Mouse (Mus musculus): ENCODE measurements around the gene Spink4. TPM values are rescaled to one million over a fixed set of nuclear protein-coding genes. Genes with fewer than 3 reads are reported as not detected.

Spink4 gene
- total RNA-seq, 1 experiment: not detected

DNA sequence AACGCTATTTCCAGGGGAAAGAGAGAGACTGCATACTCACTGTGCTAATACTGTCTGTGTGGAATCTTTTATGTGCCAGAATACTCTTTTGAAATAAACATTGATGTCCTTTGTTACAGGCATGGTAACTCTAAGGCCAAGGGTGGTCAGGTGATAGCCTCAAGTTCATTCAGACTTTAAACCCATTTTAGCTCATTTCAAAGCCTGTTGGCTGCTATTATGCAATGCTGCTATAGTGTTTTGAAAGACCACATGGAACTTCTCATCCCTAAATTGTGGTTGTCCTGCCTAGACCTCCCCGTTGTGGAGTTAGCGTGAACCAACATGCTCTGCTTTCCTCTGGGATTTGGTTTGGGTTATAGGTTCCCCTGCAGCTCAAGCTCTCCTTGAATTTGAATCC is 55.8 kb downstream of the Spink4 start:
- TF ChIP-seq ZC3H11A (IDR thresholded peaks at IDR 0.05; ENCODE audit: borderline replicate concordance, low read depth, low read length) (no peak), CHD2 (IDR thresholded peaks at IDR 0.05; ENCODE audit: low read depth, low read length) (no peak), MAFK (IDR thresholded peaks at IDR 0.05; ENCODE audit: insufficient read depth, low read depth, low read length) (no peak), ZNF384 (IDR thresholded peaks at IDR 0.05; ENCODE audit: low read depth, low read length) (no peak), HCFC1 (IDR thresholded peaks at IDR 0.05; ENCODE audit: borderline replicate concordance, insufficient read depth, low read length) (no peak)
- peaks cover 26% of the 10 kb centered on the region for H3K36me3 ChIP-seq (ENCODE audit: control insufficient read depth, insufficient read depth, low read length, poor library complexity, severe bottlenecking)

GRCm38 (mm10) chr4:40976651-40977050 is 56.8 kb downstream of the Spink4 start:
- H3K4me1 ChIP-seq (ENCODE audit: control insufficient read depth in 2 of 2, insufficient read depth in 2 of 2, low read length in 2 of 2, poor library complexity in 1 of 2): peaks cover 2 to 6% of the 10 kb centered on the region in 2 experiments; a peak in 3 of 4 replicates
- H3K9ac ChIP-seq (ENCODE audit: insufficient read depth, low read depth, low read length, poor library complexity, severe bottlenecking): no peak overlapping the region
- no peaks in the 10 kb centered on the region for H3K9me3 ChIP-seq (ENCODE audit: control insufficient read depth, insufficient read depth, low read depth, low read length)
- H3K4me3 ChIP-seq (ENCODE audit: insufficient read depth in 1 of 2, low read depth in 1 of 2, low read length in 2 of 2, poor library complexity in 1 of 2, severe bottlenecking in 1 of 2): no peak overlapping the region
- DNase-seq (ENCODE audit: low read depth, low spot score): no peak
- H3K27ac ChIP-seq (ENCODE audit: insufficient read depth, low read depth, low read length, poor library complexity, severe bottlenecking): no peak overlapping the region
- H3K36me3 ChIP-seq (ENCODE audit: control insufficient read depth, insufficient read depth, low read length, poor library complexity, severe bottlenecking): peaks cover 28% of the 10 kb centered on the region
- TF ChIP-seq ZNF384 (IDR thresholded peaks at IDR 0.05; ENCODE audit: low read depth, low read length) (no peak), CHD2 (IDR thresholded peaks at IDR 0.05; ENCODE audit: low read depth, low read length) (no peak), ZC3H11A (IDR thresholded peaks at IDR 0.05; ENCODE audit: borderline replicate concordance, low read depth, low read length) (no peak), HCFC1 (IDR thresholded peaks at IDR 0.05; ENCODE audit: borderline replicate concordance, insufficient read depth, low read length) (no peak), MAFK (IDR thresholded peaks at IDR 0.05; ENCODE audit: insufficient read depth, low read depth, low read length) (no peak)
- in situ Hi-C loops (cut with MboI; ENCODE audit: low sequenced_read_pairs in 2 of 2, unreplicated experiment in 2 of 2): no loop called here

More for the DNA sequence above, 55.8 kb downstream of the Spink4 start:
- no peak overlapping the region for H3K27ac ChIP-seq (ENCODE audit: insufficient read depth, low read depth, low read length, poor library complexity, severe bottlenecking)
- no peak overlapping the region for H3K9ac ChIP-seq (ENCODE audit: insufficient read depth, low read depth, low read length, poor library complexity, severe bottlenecking)
- in situ Hi-C loops (cut with MboI; ENCODE audit: low sequenced_read_pairs in 2 of 2, unreplicated experiment in 2 of 2): no loop called here
- no peaks in the 10 kb centered on the region for H3K9me3 ChIP-seq (ENCODE audit: control insufficient read depth, insufficient read depth, low read depth, low read length)
- no peak for DNase-seq (ENCODE audit: low read depth, low spot score)
- no peak overlapping the region for H3K4me3 ChIP-seq (ENCODE audit: insufficient read depth in 1 of 2, low read depth in 1 of 2, low read length in 2 of 2, poor library complexity in 1 of 2, severe bottlenecking in 1 of 2)
- H3K4me1 ChIP-seq (ENCODE audit: control insufficient read depth in 2 of 2, insufficient read depth in 2 of 2, low read length in 2 of 2, poor library complexity in 1 of 2): peaks cover 0 to 4% of the 10 kb centered on the region in 2 experiments; a peak in 2 of 4 replicates

- TF ChIP-seq CHD2 (IDR thresholded peaks at IDR 0.05; ENCODE audit: low read depth, low read length): no peak
- no peak for TF ChIP-seq MAFK (IDR thresholded peaks at IDR 0.05; ENCODE audit: insufficient read depth, low read depth, low read length)
- TF ChIP-seq HCFC1 (IDR thresholded peaks at IDR 0.05; ENCODE audit: borderline replicate concordance, insufficient read depth, low read length): no peak
- TF ChIP-seq ZC3H11A (IDR thresholded peaks at IDR 0.05; ENCODE audit: borderline replicate concordance, low read depth, low read length): no peak
- no peak for DNase-seq (ENCODE audit: low read depth, low spot score)
- no peaks in the 10 kb centered on the region for H3K9me3 ChIP-seq (ENCODE audit: control insufficient read depth, insufficient read depth, low read depth, low read length)
- H3K9ac ChIP-seq (ENCODE audit: insufficient read depth, low read depth, low read length, poor library complexity, severe bottlenecking): no peak overlapping the region
- no peak overlapping the region for H3K27ac ChIP-seq (ENCODE audit: insufficient read depth, low read depth, low read length, poor library complexity, severe bottlenecking)
- peaks cover 22% of the 10 kb centered on the region for H3K36me3 ChIP-seq (ENCODE audit: control insufficient read depth, insufficient read depth, low read length, poor library complexity, severe bottlenecking)
- in situ Hi-C loops (cut with MboI; ENCODE audit: low sequenced_read_pairs in 2 of 2, unreplicated experiment in 2 of 2): no loop called here
- H3K4me1 ChIP-seq (ENCODE audit: control insufficient read depth in 2 of 2, insufficient read depth in 2 of 2, low read length in 2 of 2, poor library complexity in 1 of 2): peaks cover 2% of the 10 kb centered on the region in 2 experiments; a peak in 2 of 4 replicates
- H3K4me3 ChIP-seq (ENCODE audit: insufficient read depth in 1 of 2, low read depth in 1 of 2, low read length in 2 of 2, poor library complexity in 1 of 2, severe bottlenecking in 1 of 2): no peak overlapping the region
Measured at GRCm38 (mm10) chr4:40979430-40979829, 59.6 kb downstream of the Spink4 start.

Other genes starting within 250 kb of the Spink4 start
- 14.7 and 16.2 TPM in 2 replicates for gene Aptx, start 216.9 kb upstream of the Spink4 start, total RNA-seq (2012; rRNA removed)
- 92.8 and 139 TPM in 2 replicates for gene Dnaja1, start 197.9 kb upstream of the Spink4 start, total RNA-seq (2012; rRNA removed)
- gene Smu1, start 162.1 kb upstream of the Spink4 start, total RNA-seq (2012; rRNA removed): 106 and 125 TPM in 2 replicates
- 29.2 and 35.8 TPM in 2 replicates for gene B4galt1, start 66.0 kb upstream of the Spink4 start, total RNA-seq (2012; rRNA removed)
- 77.9 and 99.5 TPM in 2 replicates for gene Bag1, start 28.2 kb downstream of the Spink4 start, total RNA-seq (2012; rRNA removed)
- gene Chmp5, start 28.4 kb downstream of the Spink4 start, total RNA-seq (2012; rRNA removed): 41.5 and 67.5 TPM in 2 replicates
- 71.7 and 82.7 TPM in 2 replicates for gene Nfx1, start 50.9 kb downstream of the Spink4 start, total RNA-seq (2012; rRNA removed)
- 0.11 TPM in 1 of 2 replicates, not detected in the other for gene Aqp7, start 128.1 kb downstream of the Spink4 start, total RNA-seq (2012; rRNA removed)
- gene Aqp3, start 178.1 kb downstream of the Spink4 start, total RNA-seq (2012; rRNA removed): 62.9 and 87.0 TPM in 2 replicates
- gene Nol6, start 204.4 kb downstream of the Spink4 start, total RNA-seq (2012; rRNA removed): 67.5 and 69.4 TPM in 2 replicates
- 47.4 and 52.3 TPM in 2 replicates for gene Ube2r2, start 215.7 kb downstream of the Spink4 start, total RNA-seq (2012; rRNA removed)

Data from ES-E14 (cell line).